Mouse (Mus musculus): ENCODE results near the gene Pola2. TPM values are rescaled to one million over a fixed set of nuclear protein-coding genes. Genes with fewer than 3 reads are reported as not detected.

The Pola2 gene
- polyA plus RNA-seq, 1 experiment from 2014 or later = 44.4 TPM

GRCm38 (mm10) chr19:5913007-5913719, 50.8 kb downstream of the Pola2 start, which contains the start of gene Dpf2:
Gene Dpf2, minus strand, starts transcription at chr19:5913010.
- WGBS = 23% methylated on average over 13 of the region's 13 CpGs
- peak within 1 kb of the TSS; percentile 85 for H3K4me2 ChIP-seq (replicated peaks)
- H3K4me1 ChIP-seq = peaks cover 27% of the 10 kb centered on the region
- H3K27me3 ChIP-seq (replicated peaks) = no peaks in the 10 kb centered on the region
- H3K9ac ChIP-seq = peak within 1 kb of the TSS; percentile 92
- peaks cover 23% of the 10 kb centered on the region; the same call in 1 of the 2 replicates for H3K36me3 ChIP-seq
- ATAC-seq (ENCODE audit: low FRiP score, low read depth) = peak; percentile 65; the same call in 1 of the 2 replicates
- no peaks in the 10 kb centered on the region for H3K9me3 ChIP-seq
- peak within 1 kb of the TSS; percentile 96 for H3K4me3 ChIP-seq
- H3K27ac ChIP-seq = 0 out of 2 replicates have a peak within 1 kb of the TSS, but pooled peaks have one; percentile 6

- peaks cover 27% of the 10 kb centered on the region for H3K4me1 ChIP-seq
- WGBS = under 1% methylated on average over 59 of the region's 59 CpGs
- peak; percentile 94 for ATAC-seq (ENCODE audit: low FRiP score, low read depth)
- H3K9me3 ChIP-seq = no peaks in the 10 kb centered on the region
- H3K27me3 ChIP-seq (replicated peaks) = no peaks in the 10 kb centered on the region
- H3K4me2 ChIP-seq (replicated peaks) = peak overlapping the region; percentile 85
- H3K9ac ChIP-seq = peak overlapping the region; percentile 92
- peaks cover 18% of the 10 kb centered on the region; the same call in 1 of the 2 replicates for H3K36me3 ChIP-seq
- H3K4me3 ChIP-seq = peak overlapping the region; percentile 96
- 0 out of 2 replicates have a peak overlapping the region, but pooled peaks have one; percentile 6 for H3K27ac ChIP-seq
These were observed 51.6 kb downstream of the Pola2 start for GRCm38 (mm10) chr19:5912103-5913006.

- WGBS = 7% methylated on average over 14 of the region's 14 CpGs
- Histone ChIP-seq H3K27me3 (replicated peaks) (no peaks in the 10 kb centered on the region), H3K4me2 (replicated peaks) (peak overlapping the region; percentile 85), H3K4me3 (peak overlapping the region; percentile 96), H3K27ac (no peak overlapping the region), H3K4me1 (peaks cover 27% of the 10 kb centered on the region), H3K9me3 (no peaks in the 10 kb centered on the region), H3K9ac (peak overlapping the region; percentile 92), H3K36me3 (peaks cover 24% of the 10 kb centered on the region)
- ATAC-seq (ENCODE audit: low FRiP score, low read depth) = no peak
These were observed 52.4 kb downstream of the Pola2 start for GRCm38 (mm10) chr19:5911430-5912102.

- Histone ChIP-seq H3K27me3 (replicated peaks) (no peaks in the 10 kb centered on the region), H3K4me1 (peaks cover 27% of the 10 kb centered on the region), H3K9ac (peak overlapping the region; percentile 45), H3K27ac (no peak overlapping the region), H3K36me3 (peaks cover 35% of the 10 kb centered on the region), H3K9me3 (no peaks in the 10 kb centered on the region), H3K4me2 (replicated peaks) (peak overlapping the region; percentile 85), H3K4me3 (no peak overlapping the region; the same call in 1 of the 2 replicates)
- no peak for ATAC-seq (ENCODE audit: low FRiP score, low read depth)
- WGBS = 71% methylated on average over 6 of the region's 6 CpGs
These were observed 53.8 kb downstream of the Pola2 start for GRCm38 (mm10) chr19:5910221-5910620.

- no peak overlapping the region for H3K4me3 ChIP-seq
- peaks cover 22% of the 10 kb centered on the region for H3K4me1 ChIP-seq
- H3K9me3 ChIP-seq = no peaks in the 10 kb centered on the region
- no peak overlapping the region for H3K9ac ChIP-seq
- H3K36me3 ChIP-seq = peaks cover 62% of the 10 kb centered on the region
- no peak overlapping the region for H3K4me2 ChIP-seq (replicated peaks)
- 91% methylated on average over 3 of the region's 3 CpGs for WGBS
- H3K27me3 ChIP-seq (replicated peaks) = no peaks in the 10 kb centered on the region
- no peak overlapping the region for H3K27ac ChIP-seq
- no peak for ATAC-seq (ENCODE audit: low FRiP score, low read depth)
These were observed 56.7 kb downstream of the Pola2 start for GRCm38 (mm10) chr19:5907275-5907674.

GRCm38 (mm10) chr19:5894002-5894678, 69.9 kb downstream of the Pola2 start, which contains the start of gene Tigd3:
Gene Tigd3, minus strand, starts transcription at chr19:5894149.
- H3K9me3 ChIP-seq = no peaks in the 10 kb centered on the region
- H3K4me1 ChIP-seq = peaks cover 12% of the 10 kb centered on the region
- peak; percentile 96 for ATAC-seq (ENCODE audit: low FRiP score, low read depth)
- H3K4me2 ChIP-seq (replicated peaks) = peak within 1 kb of the TSS; percentile 91
- 5% methylated on average over 36 of the region's 36 CpGs for WGBS
- peak within 1 kb of the TSS; percentile 89 for H3K9ac ChIP-seq
- peak within 1 kb of the TSS; percentile 73 for H3K4me3 ChIP-seq
- H3K27me3 ChIP-seq (replicated peaks) = no peaks in the 10 kb centered on the region
- H3K27ac ChIP-seq = no peak within 1 kb of the TSS
- H3K36me3 ChIP-seq = peaks cover 31% of the 10 kb centered on the region

GRCm38 (mm10) chr19:5893282-5894001, 70.6 kb downstream of the Pola2 start:
- peak; percentile 60 for ATAC-seq (ENCODE audit: low FRiP score, low read depth)
- WGBS = 7% methylated on average over 31 of the region's 31 CpGs
- Histone ChIP-seq H3K4me3 (peak overlapping the region; percentile 73), H3K4me1 (peaks cover 12% of the 10 kb centered on the region), H3K36me3 (peaks cover 27% of the 10 kb centered on the region), H3K27me3 (replicated peaks) (no peaks in the 10 kb centered on the region), H3K9ac (peak overlapping the region; percentile 89), H3K9me3 (no peaks in the 10 kb centered on the region), H3K4me2 (replicated peaks) (peak overlapping the region; percentile 91), H3K27ac (no peak overlapping the region)

- H3K9me3 ChIP-seq = no peaks in the 10 kb centered on the region
- no peak for ATAC-seq (ENCODE audit: low FRiP score, low read depth)
- H3K9ac ChIP-seq = peak overlapping the region; percentile 89
- H3K27ac ChIP-seq = no peak overlapping the region
- H3K4me3 ChIP-seq = peak overlapping the region; percentile 73
- H3K4me2 ChIP-seq (replicated peaks) = peak overlapping the region; percentile 91
- peaks cover 23% of the 10 kb centered on the region for H3K36me3 ChIP-seq
- WGBS = 94% methylated on average over 13 of the region's 13 CpGs
- H3K4me1 ChIP-seq = peaks cover 12% of the 10 kb centered on the region
- no peaks in the 10 kb centered on the region for H3K27me3 ChIP-seq (replicated peaks)
These were observed 71.3 kb downstream of the Pola2 start for GRCm38 (mm10) chr19:5892735-5893134.

- Histone ChIP-seq H3K4me1 (peaks cover 12% of the 10 kb centered on the region), H3K4me3 (no peak overlapping the region), H3K27ac (no peak overlapping the region), H3K9ac (no peak overlapping the region), H3K4me2 (replicated peaks) (peak overlapping the region; percentile 91; the same call in 1 of the 2 replicates), H3K27me3 (replicated peaks) (no peaks in the 10 kb centered on the region), H3K9me3 (no peaks in the 10 kb centered on the region), H3K36me3 (peaks cover 21% of the 10 kb centered on the region)
- ATAC-seq (ENCODE audit: low FRiP score, low read depth) = no peak
- 93% methylated on average over 7 of the region's 7 CpGs for WGBS
These were observed 71.7 kb downstream of the Pola2 start for GRCm38 (mm10) chr19:5892262-5892661.

- Histone ChIP-seq H3K27ac (no peak overlapping the region), H3K9me3 (no peaks in the 10 kb centered on the region), H3K4me3 (no peak overlapping the region), H3K36me3 (peaks cover 18% of the 10 kb centered on the region), H3K27me3 (replicated peaks) (no peaks in the 10 kb centered on the region), H3K4me2 (replicated peaks) (no peak overlapping the region), H3K4me1 (peaks cover 12% of the 10 kb centered on the region), H3K9ac (no peak overlapping the region)
- ATAC-seq (ENCODE audit: low FRiP score, low read depth) = no peak
- 94% methylated on average over 12 of the region's 12 CpGs for WGBS
These were observed 72.3 kb downstream of the Pola2 start for GRCm38 (mm10) chr19:5891521-5892258.

Data from neural tube, embryonic 12.5 days (tissue).